ENCODE assay signal across 12 mouse cellular contexts in the genomic region with DNA sequence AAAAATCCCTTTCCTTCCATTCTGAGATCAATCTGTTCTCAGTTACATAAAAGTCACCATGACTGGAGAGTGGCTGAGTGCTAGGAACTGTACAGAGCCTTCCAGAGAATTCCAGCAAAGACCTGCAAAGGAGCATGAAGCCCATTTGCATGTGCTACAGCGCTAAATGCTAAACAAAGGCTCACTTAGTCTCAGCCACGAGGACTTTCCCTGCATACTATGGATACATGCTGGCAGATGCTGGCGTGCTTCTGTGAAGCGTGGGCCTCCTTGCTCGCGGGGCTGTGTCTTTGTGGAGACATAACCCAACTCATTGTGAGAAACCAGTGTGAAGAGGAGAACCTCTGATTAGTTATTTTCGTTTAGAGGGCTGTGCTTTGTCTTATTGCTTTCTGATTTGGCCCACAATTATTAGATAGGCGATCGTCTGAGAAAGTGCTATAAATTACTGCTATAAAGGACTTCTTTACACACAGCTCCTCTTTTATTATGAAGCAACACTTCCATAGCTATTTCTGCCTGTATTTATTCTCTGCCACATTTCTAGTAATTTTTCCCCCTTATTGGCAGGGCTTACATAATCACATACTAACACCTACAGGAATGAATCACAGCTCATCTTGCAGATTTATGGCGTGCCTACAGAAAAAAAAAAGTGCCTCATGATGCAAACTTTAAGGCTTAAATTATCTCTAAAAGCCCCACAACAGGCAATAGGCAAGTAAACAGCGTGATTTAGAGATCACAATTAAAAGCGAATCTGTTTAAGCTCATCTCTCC. TPM values are rescaled to one million over a fixed set of nuclear protein-coding genes. Genes with fewer than 3 reads are reported as not detected.
DNase-seq lines count a peak whose midpoint lies in the region; TF ChIP-seq lines count a peak whose summit lies in the region.
"Had no signal": no experiment of that assay in that cellular context is flagged by ENCODE, and none has a peak within 500 bp of the region (broad histone marks: within the 10 kb centered on the region; RNA-seq: fewer than 3 reads in every experiment).

No protein-coding gene starts in this region.

- intact Hi-C loops in left cerebral cortex, adult 2 months (cut with DNase I): loop anchor here (2.0 to 10.0 kb wide), 6 partner anchors 60 to 1306 kb away; a partner anchor contains a TSS

- H3K27ac ChIP-seq in left cerebral cortex, adult 2 months: peak overlapping the region; percentile 81
- H3K27ac ChIP-seq: limb, embryonic 10.5 days; midbrain, embryonic 12.5 days had no signal

- TF ChIP-seq CTCF in left cerebral cortex, adult 2 months (IDR thresholded peaks at IDR 0.05): no peak

- no peak overlapping the region for H3K4me3 ChIP-seq in left cerebral cortex, adult 2 months
- H3K4me3 ChIP-seq: limb, embryonic 10.5 days; midbrain, embryonic 12.5 days had no signal

- peak; percentile 15 for DNase-seq in lung, postnatal 10 days
- no peak for DNase-seq in lung, postnatal 14 days
- DNase-seq in frontal cortex, postnatal 25 days (ENCODE audit: low spot score in 2 of 2): peak; percentile 35 to 57
- peak; percentile 62 to 67 for DNase-seq in left cerebral cortex, adult 2 months (ENCODE audit: extremely low spot score in 1 of 2, low spot score in 2 of 2)
- DNase-seq in right cerebral cortex, postnatal 25 days: peak; percentile 84
- no peak for DNase-seq in kidney, postnatal 36 days
- DNase-seq in gastrocnemius, adult 8-10 months (ENCODE audit: low spot score in 2 of 2): no peak
- no peak for DNase-seq in thymus, postnatal 36 days
- DNase-seq: adrenal gland, adult 2 months; gastrocnemius, postnatal 25 days had no signal

RNA-seq across cellular contexts. Expression of a gene that starts 58.9 kb away (rescaled TPM):
- total RNA-seq in left cerebral cortex, adult 2 months (2021): 100 to 1,000 TPM; 289 to 292 TPM
- total RNA-seq in gastrocnemius, adult 8-10 months (2022): 10 to 100 TPM; 16.1 to 26.0 (median 18.3) TPM

Comparison
In these comparisons a context has a peak if more than half of its experiments do, and no peak if none do; other contexts are left out.
1. DNase-seq: peak in lung, postnatal 10 days (single experiment), frontal cortex, postnatal 25 days (2 of 2), left cerebral cortex, adult 2 months (2 of 2) and right cerebral cortex, postnatal 25 days (single experiment); none in lung, postnatal 14 days (single experiment), kidney, postnatal 36 days (0 of 2), gastrocnemius, adult 8-10 months (0 of 2) and thymus, postnatal 36 days (0 of 2).
2. RNA of a gene that starts 58.9 kb away (total RNA-seq): 289 to 292 TPM in left cerebral cortex, adult 2 months; 16.1 to 26.0 TPM in gastrocnemius, adult 8-10 months; every median in the first group is over 10 times any median in the second.